Mouse (Mus musculus): Measurements from ENCODE around the gene Fzd2. TPM values are rescaled to one million over a fixed set of nuclear protein-coding genes. Genes with fewer than 3 reads are reported as not detected.

The Fzd2 gene
- polyA plus RNA-seq, 1 experiment, result 2.7 TPM

GRCm38 (mm10) chr11:102565741-102566140 lies 38.5 kb upstream of the Fzd2 start:
- Histone ChIP-seq H3K4me3 (replicated peaks; ENCODE audit: insufficient read depth, low read depth, low read length) (no peak overlapping the region), H3K4me1 (ENCODE audit: control insufficient read depth, insufficient read depth, low read length) (no peaks in the 10 kb centered on the region), H3K27me3 (ENCODE audit: control insufficient read depth, insufficient read depth, low read length) (no peaks in the 10 kb centered on the region), H3K27ac (ENCODE audit: insufficient read depth, low read length) (no peak overlapping the region)
- no peak for DNase-seq
- no peak for TF ChIP-seq POLR2A (IDR thresholded peaks at IDR 0.05; ENCODE audit: borderline replicate concordance, insufficient read depth, low read length)
- no peak for TF ChIP-seq CTCF (IDR thresholded peaks at IDR 0.05; ENCODE audit: borderline replicate concordance, insufficient read depth, low read depth, low read length)

- no peak for DNase-seq
- Histone ChIP-seq H3K27me3 (ENCODE audit: control insufficient read depth, insufficient read depth, low read length) (no peaks in the 10 kb centered on the region), H3K27ac (ENCODE audit: insufficient read depth, low read length) (no peak overlapping the region), H3K4me3 (replicated peaks; ENCODE audit: insufficient read depth, low read depth, low read length) (no peak overlapping the region), H3K4me1 (ENCODE audit: control insufficient read depth, insufficient read depth, low read length) (no peaks in the 10 kb centered on the region)
- 79% methylated on average over 1 of the region's 1 CpGs for WGBS
- TF ChIP-seq CTCF (IDR thresholded peaks at IDR 0.05; ENCODE audit: borderline replicate concordance, insufficient read depth, low read depth, low read length) (no peak), POLR2A (IDR thresholded peaks at IDR 0.05; ENCODE audit: borderline replicate concordance, insufficient read depth, low read length) (no peak)
These were observed 37.9 kb upstream of the Fzd2 start for GRCm38 (mm10) chr11:102566290-102566689.

GRCm38 (mm10) chr11:102567157-102567556 lies 37.0 kb upstream of the Fzd2 start:
- no peak for DNase-seq
- Histone ChIP-seq H3K27ac (ENCODE audit: insufficient read depth, low read length) (no peak overlapping the region), H3K4me3 (replicated peaks; ENCODE audit: insufficient read depth, low read depth, low read length) (no peak overlapping the region), H3K27me3 (ENCODE audit: control insufficient read depth, insufficient read depth, low read length) (no peaks in the 10 kb centered on the region), H3K4me1 (ENCODE audit: control insufficient read depth, insufficient read depth, low read length) (no peaks in the 10 kb centered on the region)
- WGBS, result 84% methylated on average over 6 of the region's 6 CpGs
- TF ChIP-seq CTCF (IDR thresholded peaks at IDR 0.05; ENCODE audit: borderline replicate concordance, insufficient read depth, low read depth, low read length) (no peak), POLR2A (IDR thresholded peaks at IDR 0.05; ENCODE audit: borderline replicate concordance, insufficient read depth, low read length) (no peak)

DNA sequence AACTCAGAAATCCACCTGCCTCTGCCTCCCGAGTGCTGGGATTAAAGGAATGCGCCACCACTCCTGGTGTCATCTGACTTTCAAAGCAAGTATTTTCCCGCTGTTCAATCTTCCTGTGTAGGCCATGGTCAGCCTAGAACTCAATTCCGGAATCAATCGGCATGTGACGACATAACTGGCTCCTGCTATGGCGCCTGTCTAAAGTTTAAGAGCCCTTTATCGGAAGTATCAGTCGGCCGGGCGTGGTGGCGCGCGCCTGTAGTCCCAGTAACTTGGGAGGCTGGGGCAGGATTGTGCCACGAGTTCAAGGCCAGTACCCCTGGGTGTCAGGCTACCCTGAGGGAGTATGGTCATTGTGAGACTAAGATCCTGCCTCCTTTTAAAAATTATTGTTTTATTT lies 36.5 kb upstream of the Fzd2 start:
- Histone ChIP-seq H3K27ac (ENCODE audit: insufficient read depth, low read length) (no peak overlapping the region), H3K4me3 (replicated peaks; ENCODE audit: insufficient read depth, low read depth, low read length) (no peak overlapping the region), H3K4me1 (ENCODE audit: control insufficient read depth, insufficient read depth, low read length) (no peaks in the 10 kb centered on the region), H3K27me3 (ENCODE audit: control insufficient read depth, insufficient read depth, low read length) (no peaks in the 10 kb centered on the region)
- no peak for TF ChIP-seq CTCF (IDR thresholded peaks at IDR 0.05; ENCODE audit: borderline replicate concordance, insufficient read depth, low read depth, low read length)
- no peak for TF ChIP-seq POLR2A (IDR thresholded peaks at IDR 0.05; ENCODE audit: borderline replicate concordance, insufficient read depth, low read length)
- WGBS, result 96% methylated on average over 15 of the region's 15 CpGs
- no peak for DNase-seq

DNA sequence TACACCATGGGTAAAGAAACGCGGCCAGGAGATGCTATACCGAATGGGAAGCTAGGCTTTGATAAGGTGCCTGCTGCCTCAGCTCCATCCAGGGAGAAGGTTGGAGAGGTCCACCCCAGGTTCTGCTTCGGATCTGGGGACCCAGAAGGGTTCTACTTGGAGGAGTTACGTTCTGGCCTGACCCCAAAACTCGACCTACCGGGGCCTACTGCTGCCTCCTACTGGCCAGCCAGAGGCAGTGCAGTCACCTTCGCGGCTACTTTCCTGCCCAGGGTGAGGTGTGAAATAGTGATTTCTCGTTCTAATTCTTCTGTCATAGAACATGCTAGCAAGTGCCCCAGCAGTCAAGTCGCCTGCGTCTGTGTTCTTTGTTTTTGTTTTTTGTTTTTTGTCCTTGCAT lies 36.0 kb upstream of the Fzd2 start:
- 0 out of 2 replicates have a peak, but pooled peaks have one; percentile 28 for TF ChIP-seq CTCF (IDR thresholded peaks at IDR 0.05; ENCODE audit: borderline replicate concordance, insufficient read depth, low read depth, low read length)
- TF ChIP-seq POLR2A (IDR thresholded peaks at IDR 0.05; ENCODE audit: borderline replicate concordance, insufficient read depth, low read length), result no peak
- WGBS, result 76% methylated on average over 12 of the region's 12 CpGs
- Histone ChIP-seq H3K27me3 (ENCODE audit: control insufficient read depth, insufficient read depth, low read length) (no peaks in the 10 kb centered on the region), H3K4me1 (ENCODE audit: control insufficient read depth, insufficient read depth, low read length) (no peaks in the 10 kb centered on the region), H3K27ac (ENCODE audit: insufficient read depth, low read length) (no peak overlapping the region), H3K4me3 (replicated peaks; ENCODE audit: insufficient read depth, low read depth, low read length) (no peak overlapping the region)
- DNase-seq, result no peak

DNA sequence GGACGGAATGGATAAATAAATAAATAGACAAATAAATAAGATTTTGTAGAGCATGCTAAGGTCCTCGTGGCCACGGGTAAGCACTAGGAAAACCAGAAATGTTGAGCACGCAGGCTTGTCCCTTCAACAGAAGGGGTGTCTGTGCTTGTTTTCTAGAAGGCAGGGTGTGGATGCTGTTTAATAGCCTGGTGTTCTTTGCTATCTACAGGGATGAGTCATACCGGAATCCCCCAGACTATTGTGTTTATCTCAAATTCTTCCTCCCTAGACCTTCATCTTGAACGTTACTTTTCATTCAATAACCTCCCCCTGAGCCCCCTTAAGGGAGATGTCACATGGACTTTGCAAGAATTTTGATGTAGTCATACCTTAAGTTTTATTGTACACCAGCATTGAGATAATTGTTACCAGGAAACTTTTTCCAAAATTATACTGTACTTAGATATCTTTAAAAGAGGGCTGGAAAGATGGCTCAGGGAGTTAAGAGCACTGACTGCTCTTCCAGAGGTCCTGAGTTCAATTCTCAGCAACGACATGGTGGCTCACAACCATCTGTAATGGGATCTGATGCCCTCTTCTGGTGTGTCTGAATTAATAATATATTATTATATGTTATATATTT lies 35.3 kb upstream of the Fzd2 start:
- Histone ChIP-seq H3K4me1 (ENCODE audit: control insufficient read depth, insufficient read depth, low read length) (no peaks in the 10 kb centered on the region), H3K27ac (ENCODE audit: insufficient read depth, low read length) (no peak overlapping the region), H3K27me3 (ENCODE audit: control insufficient read depth, insufficient read depth, low read length) (no peaks in the 10 kb centered on the region), H3K4me3 (replicated peaks; ENCODE audit: insufficient read depth, low read depth, low read length) (no peak overlapping the region)
- DNase-seq, result no peak
- TF ChIP-seq CTCF (IDR thresholded peaks at IDR 0.05; ENCODE audit: borderline replicate concordance, insufficient read depth, low read depth, low read length), result no peak
- TF ChIP-seq POLR2A (IDR thresholded peaks at IDR 0.05; ENCODE audit: borderline replicate concordance, insufficient read depth, low read length), result no peak
- WGBS, result 76% methylated on average over 7 of the region's 7 CpGs

DNA sequence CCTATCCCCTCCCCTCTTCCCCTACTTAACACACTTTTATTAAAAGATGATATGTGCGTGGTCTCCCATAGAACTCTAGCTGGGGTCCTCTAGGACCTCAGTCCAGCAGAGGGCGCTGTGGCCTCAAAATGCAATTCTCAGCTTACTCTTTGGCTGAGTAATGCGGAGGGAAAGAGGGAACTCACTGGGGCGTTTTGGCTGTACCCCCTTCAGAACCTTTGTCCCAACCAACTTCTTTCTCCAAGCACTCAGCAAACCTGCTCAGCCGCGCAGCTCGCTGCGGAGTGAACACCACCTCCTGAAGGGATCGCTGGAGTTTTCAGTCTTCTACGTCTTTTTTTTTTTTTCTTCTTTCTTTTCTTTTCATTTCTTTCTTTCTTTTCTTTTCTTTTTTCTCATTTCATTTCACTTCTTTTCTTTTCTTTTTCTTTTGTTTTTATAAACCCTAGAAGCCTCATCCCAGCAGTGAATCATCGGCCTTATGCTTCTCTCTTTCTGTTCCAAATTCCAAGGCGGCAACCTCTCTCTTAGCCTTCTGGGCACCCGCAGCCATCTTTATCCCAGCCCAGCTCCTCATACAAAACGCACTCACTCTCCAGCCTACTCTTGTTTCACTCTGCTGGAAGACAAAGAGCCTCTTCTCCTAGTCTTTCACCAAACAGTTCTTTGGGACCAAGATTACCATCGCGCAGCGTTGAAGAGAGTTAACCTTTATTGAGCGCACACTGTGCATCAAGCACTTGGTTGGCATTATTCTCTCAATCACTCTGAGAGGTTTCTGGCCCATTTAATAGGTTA lies 31.1 kb upstream of the Fzd2 start:
- peak; percentile 67 to 85 for DNase-seq
- H3K27ac ChIP-seq (ENCODE audit: insufficient read depth, low read length), result no peak overlapping the region
- WGBS, result 10% methylated on average over 18 of the region's 18 CpGs
- TF ChIP-seq CTCF (IDR thresholded peaks at IDR 0.05; ENCODE audit: borderline replicate concordance, insufficient read depth, low read depth, low read length), result peak; percentile 80
- no peak for TF ChIP-seq POLR2A (IDR thresholded peaks at IDR 0.05; ENCODE audit: borderline replicate concordance, insufficient read depth, low read length)
- no peaks in the 10 kb centered on the region for H3K4me1 ChIP-seq (ENCODE audit: control insufficient read depth, insufficient read depth, low read length)
- H3K4me3 ChIP-seq (replicated peaks; ENCODE audit: insufficient read depth, low read depth, low read length), result peak overlapping the region; percentile 88
- no peaks in the 10 kb centered on the region for H3K27me3 ChIP-seq (ENCODE audit: control insufficient read depth, insufficient read depth, low read length)

DNA sequence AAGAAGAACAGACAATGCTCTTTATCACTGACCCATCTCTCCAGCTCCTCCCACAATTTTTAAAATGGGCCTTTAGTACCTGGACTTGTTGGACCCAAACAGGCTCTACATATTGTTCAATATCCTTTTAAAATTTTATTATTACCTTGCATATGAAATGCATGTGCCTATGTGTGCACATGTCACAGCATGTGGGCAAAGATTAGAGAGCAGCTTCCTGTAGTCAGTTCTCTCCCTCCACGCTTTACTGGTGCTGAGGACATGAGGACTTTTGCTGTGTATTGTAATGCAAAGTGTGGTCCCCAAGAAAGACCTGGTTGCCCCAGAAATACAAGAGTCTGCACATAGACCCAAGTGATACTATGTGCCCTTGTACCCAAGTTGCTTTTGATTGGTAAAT lies 29.2 kb upstream of the Fzd2 start:
- 61% methylated on average over 1 of the region's 1 CpGs for WGBS
- Histone ChIP-seq H3K4me1 (ENCODE audit: control insufficient read depth, insufficient read depth, low read length) (peaks cover 3% of the 10 kb centered on the region; the same call in 1 of the 2 replicates), H3K27me3 (ENCODE audit: control insufficient read depth, insufficient read depth, low read length) (no peaks in the 10 kb centered on the region; the same call in 1 of the 2 replicates), H3K4me3 (replicated peaks; ENCODE audit: insufficient read depth, low read depth, low read length) (no peak overlapping the region), H3K27ac (ENCODE audit: insufficient read depth, low read length) (no peak overlapping the region)
- no peak for DNase-seq
- TF ChIP-seq POLR2A (IDR thresholded peaks at IDR 0.05; ENCODE audit: borderline replicate concordance, insufficient read depth, low read length) (no peak), CTCF (IDR thresholded peaks at IDR 0.05; ENCODE audit: borderline replicate concordance, insufficient read depth, low read depth, low read length) (no peak)
